Mouse (Mus musculus) testis, adult 2 months (tissue): ENCODE results near the gene Sez6l.

Source experiments
- CTCF ChIP-seq: fragments of 200-500 bp; IDR thresholded peaks from 2 replicates; pipeline ENCODE4 v1.5.1; 2012; ENCODE audit warnings: low read depth, mild to moderate bottlenecking, inconsistent platforms, low read length, moderate library complexity; ENCODE audit not compliant: control insufficient read depth, insufficient read depth, insufficient replicate concordance
- POLR2A ChIP-seq: fragments of 200-500 bp; IDR thresholded peaks from 2 replicates; pipeline ENCODE4 v1.6.1; 2012; ENCODE audit warnings: low read depth, mild to moderate bottlenecking, inconsistent platforms, low read length, moderate library complexity; ENCODE audit not compliant: control insufficient read depth

GRCm38 (mm10) chr5:112595701-112596632 lies 19.0 kb upstream of the Sez6l start:
- TF ChIP-seq POLR2A (no peak), CTCF (no peak)
